Mouse (Mus musculus) hindbrain, embryonic 13.5 days (tissue): ENCODE measurements at regions not wholly inside any gene's neighbourhood (a gene's known extent, or its start where the extent isn't known, plus 50 kb on each side); places are given as distances from the start of the nearest gene placed in this dataset.
A peak's percentile ranks its signal among the peaks of the same experiment; 100 is the strongest.

Experiments used
- ATAC-seq: fragments of 200-750 bp; cut with Nextera tagmentation; 2 replicates; pipeline ENCODE4 v1.8.0; 2017; ENCODE audit warnings: moderate TSS enrichment; ENCODE audit not compliant: low FRiP score
- H3K27ac ChIP-seq: fragments of 300-500 bp; sonication (generic); 2 replicates; pipeline ENCODE4 v1.5.1; 2015; ENCODE audit warnings: inconsistent platforms, mild to moderate bottlenecking, moderate library complexity
- H3K27me3 ChIP-seq: fragments of 300-500 bp; sonication (generic); 2 replicates; pipeline ENCODE4 v1.6.1; 2015; ENCODE audit warnings: mild to moderate bottlenecking, inconsistent platforms
- H3K36me3 ChIP-seq: fragments of 300-500 bp; sonication (generic); 2 replicates; pipeline ENCODE4 v1.6.1; 2015; ENCODE audit warnings: mild to moderate bottlenecking, inconsistent platforms
- H3K4me1 ChIP-seq: fragments of 300-500 bp; sonication (generic); replicated peaks from 2 replicates; pipeline ENCODE4 v1.6.1; 2015; ENCODE audit warnings: inconsistent platforms
- H3K4me2 ChIP-seq: fragments of 300-500 bp; sonication (generic); 2 replicates; pipeline ENCODE4 v1.6.1; 2015; ENCODE audit warnings: inconsistent platforms, mild to moderate bottlenecking, moderate library complexity
- H3K4me3 ChIP-seq: fragments of 300-500 bp; sonication (generic); 2 replicates; pipeline ENCODE4 v1.5.1; 2015; ENCODE audit warnings: mild to moderate bottlenecking, inconsistent platforms
- H3K9ac ChIP-seq: fragments of 300-500 bp; sonication (generic); 2 replicates; pipeline ENCODE4 v1.6.1; 2015; ENCODE audit warnings: mild to moderate bottlenecking, inconsistent platforms
- H3K9me3 ChIP-seq: fragments of 300-500 bp; sonication (generic); 2 replicates; pipeline ENCODE4 v1.6.1; 2016; ENCODE audit warnings: inconsistent platforms
- WGBS: fragments of 180-500 bp; shearing (Covaris S2); methylation state at CpG from one replicate; pipeline ENCODE4 v1.1.7; 2015; 5-methylcytosine and 5-hydroxymethylcytosine counted together

DNA sequence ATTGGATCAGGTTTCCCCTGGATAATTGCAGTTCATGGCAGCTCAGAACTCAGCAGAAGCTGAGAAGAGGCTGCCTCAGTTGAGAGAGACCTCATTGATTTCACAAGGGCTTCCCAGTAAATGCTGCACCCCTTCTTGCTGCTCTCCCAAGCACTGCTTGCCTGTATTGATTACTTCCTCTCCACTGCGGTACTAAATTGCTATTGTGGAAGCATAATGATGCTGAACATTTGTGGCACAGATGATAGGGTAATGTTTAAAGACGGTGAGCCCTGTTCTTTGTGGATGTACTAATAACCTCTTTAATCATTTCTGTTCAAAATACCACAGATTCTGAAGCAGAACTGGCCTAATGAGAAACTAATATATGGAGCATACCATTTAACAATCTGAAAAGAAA, 492.5 kb upstream of the Gm21833 start:
- 0 out of 2 replicates have a peak, but pooled peaks have one; percentile 54 for ATAC-seq
- Histone ChIP-seq H3K36me3 (no peaks in the 10 kb centered on the region), H3K4me1 (no peaks in the 10 kb centered on the region), H3K4me3 (no peak overlapping the region), H3K9me3 (no peaks in the 10 kb centered on the region), H3K9ac (no peak overlapping the region), H3K27ac (no peak overlapping the region), H3K27me3 (no peaks in the 10 kb centered on the region), H3K4me2 (no peak overlapping the region)
- 59% methylated on average over 2 of the region's 2 CpGs for WGBS

DNA sequence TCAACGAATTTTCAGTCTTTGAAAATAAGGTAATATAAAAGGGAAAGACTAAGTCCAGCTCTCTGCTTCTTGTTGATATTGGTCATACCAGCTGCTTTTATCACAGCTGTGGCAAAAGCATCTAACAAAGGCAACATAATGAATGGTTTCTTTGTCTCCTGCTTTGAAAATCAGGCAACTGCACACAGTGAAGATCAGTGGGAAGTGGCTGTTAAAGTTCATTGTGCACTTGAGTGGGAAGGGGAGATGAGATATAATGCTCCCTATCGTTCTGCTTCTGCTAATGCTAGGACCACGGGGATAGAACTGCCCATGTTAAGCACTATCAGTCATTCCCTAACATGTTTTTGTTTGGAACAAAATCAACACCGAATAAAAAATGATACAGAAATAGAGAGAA, 468.1 kb upstream of the Gm21833 start:
- no peak overlapping the region for H3K4me3 ChIP-seq
- no peaks in the 10 kb centered on the region for H3K4me1 ChIP-seq
- 54% methylated on average over 4 of the region's 4 CpGs for WGBS
- no peak overlapping the region for H3K4me2 ChIP-seq
- H3K9me3 ChIP-seq, result no peaks in the 10 kb centered on the region
- H3K9ac ChIP-seq, result no peak overlapping the region
- H3K27me3 ChIP-seq, result no peaks in the 10 kb centered on the region
- no peak overlapping the region for H3K27ac ChIP-seq
- ATAC-seq, result no peak
- no peaks in the 10 kb centered on the region for H3K36me3 ChIP-seq
